Mouse (Mus musculus) cortical plate, adult 2 months (tissue): Measurements from ENCODE around the gene Ggps1.

Source experiments
- CTCF ChIP-seq: fragments of 200-500 bp; IDR thresholded peaks from 2 replicates; pipeline ENCODE4 v1.5.1; 2011; ENCODE audit warnings: mild to moderate bottlenecking, control low read depth, low read length; ENCODE audit not compliant: insufficient read depth; ENCODE audit errors: extremely low read depth
- POLR2A ChIP-seq: fragments of 200-500 bp; IDR thresholded peaks from 2 replicates; pipeline ENCODE4 v1.6.1; 2011; ENCODE audit warnings: mild to moderate bottlenecking, low read length, control low read depth; ENCODE audit not compliant: insufficient read depth; ENCODE audit errors: extremely low read depth

DNA sequence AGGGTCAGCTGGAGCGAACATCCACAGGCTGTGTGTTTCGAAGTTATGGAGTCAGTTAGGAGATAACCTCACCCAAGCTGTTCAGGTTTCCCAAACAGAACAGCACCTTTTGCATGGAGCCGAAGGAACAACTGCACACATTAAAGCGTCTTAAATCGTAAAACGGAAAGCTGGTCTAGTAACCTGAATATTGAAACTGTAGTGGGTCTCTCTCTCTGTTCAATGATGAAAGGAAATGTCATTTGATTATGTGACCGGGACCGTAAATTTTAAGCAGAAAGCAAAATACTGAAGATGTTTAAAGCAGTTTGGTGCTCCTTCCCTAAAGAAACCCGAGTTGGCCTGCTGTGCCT, 1.7 kb upstream of the Ggps1 start:
- TF ChIP-seq CTCF (no peak), POLR2A (no peak)
